Mouse (Mus musculus): ENCODE measurements around the gene Dync1li1. TPM values are rescaled to one million over a fixed set of nuclear protein-coding genes. Genes with fewer than 3 reads are reported as not detected.

Gene Dync1li1
- total RNA-seq, 2 experiments from 2014 or later, result 37.9 to 38.4 TPM

DNA sequence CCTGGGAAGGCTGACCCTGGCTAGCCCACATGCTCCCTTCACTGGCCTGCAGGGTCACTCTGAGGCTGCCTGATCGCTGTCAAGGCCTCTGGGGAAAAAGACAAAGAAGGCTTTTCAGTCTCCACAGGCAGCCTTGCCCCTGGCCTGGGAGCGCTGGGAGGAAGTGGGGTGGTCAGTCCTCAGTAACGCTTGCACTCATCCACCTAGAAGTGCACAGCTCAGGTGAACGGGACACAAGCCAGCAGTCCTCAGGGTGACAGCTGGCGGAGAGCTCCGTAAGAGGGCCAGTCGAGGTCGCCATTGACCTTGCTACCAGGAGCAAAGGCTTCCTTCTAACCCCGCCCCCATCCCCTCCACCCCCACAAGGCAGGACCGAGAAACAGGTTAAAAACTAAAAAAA is 79.5 kb downstream of the Dync1li1 start:
- no peak for DNase-seq

DNA sequence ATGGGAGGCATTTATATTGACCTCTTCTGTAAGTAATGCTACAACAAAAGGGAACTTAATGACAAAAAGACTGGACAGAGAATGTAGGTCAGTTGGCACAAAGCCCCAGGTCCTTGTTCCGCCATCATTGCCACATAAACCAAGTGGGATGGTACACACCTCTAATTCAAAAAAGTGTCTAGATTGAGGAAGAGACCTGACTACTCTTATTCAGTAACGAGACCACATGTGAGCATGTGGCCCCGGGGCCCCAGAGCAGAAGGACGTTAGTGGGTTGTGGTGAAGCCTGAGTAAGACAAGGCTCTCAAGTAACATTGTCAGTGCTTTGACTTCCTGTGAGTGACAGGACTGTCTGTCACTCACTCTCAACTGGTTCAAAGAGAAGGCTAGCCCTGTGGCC is 81.6 kb downstream of the Dync1li1 start:
- DNase-seq, result no peak

DNA sequence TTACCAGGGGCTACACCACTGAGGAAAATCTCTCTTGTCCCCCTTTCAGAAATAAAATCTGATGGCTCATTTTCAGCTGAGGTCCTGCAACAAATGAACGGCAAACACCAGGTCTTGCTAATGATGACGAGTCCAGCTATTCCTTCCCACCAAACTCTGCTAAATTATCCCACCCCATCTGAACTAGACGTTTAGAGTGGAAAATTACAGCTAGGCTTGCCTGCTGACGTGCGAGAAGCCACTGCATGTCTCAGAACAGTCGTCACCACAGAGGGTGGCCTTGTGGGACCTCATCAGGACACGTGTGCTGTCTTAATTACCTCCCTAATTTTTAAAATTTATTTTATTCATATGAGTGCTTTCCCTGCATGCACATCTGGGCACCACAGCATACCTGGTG is 83.0 kb downstream of the Dync1li1 start:
- no peak for DNase-seq

Other genes with a start within 250 kb of the Dync1li1 start
- not detected for gene Ccr4, start 183.9 kb upstream of the Dync1li1 start, total RNA-seq (2021)
- gene C130032M10Rik, start 173.1 kb upstream of the Dync1li1 start, total RNA-seq (2021), result not detected
- gene Trim71, start 124.4 kb upstream of the Dync1li1 start, total RNA-seq (2021), result under 1 TPM in 1 of 2 experiments, not detected in 1; 0.02 TPM
- gene Cnot10, start 48.6 kb upstream of the Dync1li1 start, total RNA-seq (2021), result 10 to 100 TPM; 18.8 to 22.9 TPM
- 10 to 100 TPM; 15.9 to 18.8 TPM for gene Cmtm6, start 42.3 kb downstream of the Dync1li1 start, total RNA-seq (2021)
- 10 to 100 TPM; 14.1 to 16.7 TPM for gene Cmtm7, start 93.1 kb downstream of the Dync1li1 start, total RNA-seq (2021)
- gene Cmtm8, start 155.4 kb downstream of the Dync1li1 start, total RNA-seq (2021), result 1 to 10 TPM; 3.1 to 4.3 TPM
- gene Gpd1l, start 245.2 kb downstream of the Dync1li1 start, total RNA-seq (2021), result 10 to 100 TPM; 21.9 to 22.2 TPM